Mouse (Mus musculus): ENCODE results near the gene Slc38a5.
A peak's percentile ranks its signal among the peaks of the same experiment; 100 is the strongest.

The Slc38a5 gene

DNA sequence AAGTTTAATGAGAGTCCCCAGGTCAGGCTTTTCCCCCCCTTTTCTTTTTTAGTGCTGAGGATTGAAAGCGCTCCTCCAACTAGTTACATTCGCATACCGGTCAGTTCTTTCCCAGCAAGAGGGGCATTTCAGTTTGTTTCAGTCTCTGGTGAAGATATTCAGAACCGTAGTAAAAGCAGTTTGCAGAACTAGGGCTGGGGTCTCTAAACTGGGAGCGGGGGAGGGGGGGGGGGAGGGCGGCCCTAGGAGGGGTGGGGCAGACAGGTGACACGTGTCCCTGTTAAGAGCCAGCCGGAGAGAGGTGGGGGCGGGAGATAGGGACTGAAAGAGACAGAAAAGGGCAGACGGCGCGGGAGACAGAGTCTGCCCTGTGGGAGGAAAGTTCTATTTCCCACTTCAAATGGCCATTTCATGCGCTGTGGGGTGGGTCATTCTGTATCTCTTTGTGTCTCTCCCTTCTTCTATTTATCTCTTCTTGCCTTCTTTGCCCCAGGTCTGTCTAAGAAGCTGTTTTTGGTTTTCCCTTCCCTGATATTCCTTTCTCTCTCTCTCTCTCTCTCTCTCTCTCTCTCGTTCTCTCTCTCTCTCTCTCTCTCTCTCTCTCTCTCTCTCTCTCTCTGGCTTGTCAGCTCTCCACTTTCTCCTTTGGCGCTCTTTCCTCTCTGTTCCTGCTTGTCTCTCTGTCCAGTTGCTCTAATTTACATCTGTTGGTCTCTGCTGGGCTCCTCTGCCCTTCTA, at the start of gene Slc38a5:
Slc38a5 (plus strand) TSS at position 51 of the 738 bp plus-strand sequence.
- no peak for DNase-seq (ENCODE audit: extremely low spot score)

DNA sequence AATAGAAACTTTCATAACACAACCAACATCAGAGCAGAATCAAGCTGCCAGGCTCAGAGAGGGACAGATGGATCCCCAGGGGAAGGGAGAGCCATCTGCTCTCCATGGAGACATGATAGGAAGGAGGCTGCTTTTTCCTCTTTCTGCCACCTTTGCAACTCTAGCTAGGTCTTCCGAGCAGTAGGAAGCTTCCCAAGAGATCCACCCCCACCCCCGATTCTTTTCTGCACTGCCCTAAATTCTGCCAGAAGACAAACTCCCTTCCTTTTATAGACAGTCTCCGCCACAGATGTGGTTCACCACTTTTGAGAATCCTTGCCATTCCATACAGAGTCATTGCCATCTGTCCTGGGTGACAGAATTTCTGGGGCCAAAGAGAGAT, 48.6 kb upstream of the Slc38a5 start:
- no peak for DNase-seq (ENCODE audit: extremely low spot score)

DNA sequence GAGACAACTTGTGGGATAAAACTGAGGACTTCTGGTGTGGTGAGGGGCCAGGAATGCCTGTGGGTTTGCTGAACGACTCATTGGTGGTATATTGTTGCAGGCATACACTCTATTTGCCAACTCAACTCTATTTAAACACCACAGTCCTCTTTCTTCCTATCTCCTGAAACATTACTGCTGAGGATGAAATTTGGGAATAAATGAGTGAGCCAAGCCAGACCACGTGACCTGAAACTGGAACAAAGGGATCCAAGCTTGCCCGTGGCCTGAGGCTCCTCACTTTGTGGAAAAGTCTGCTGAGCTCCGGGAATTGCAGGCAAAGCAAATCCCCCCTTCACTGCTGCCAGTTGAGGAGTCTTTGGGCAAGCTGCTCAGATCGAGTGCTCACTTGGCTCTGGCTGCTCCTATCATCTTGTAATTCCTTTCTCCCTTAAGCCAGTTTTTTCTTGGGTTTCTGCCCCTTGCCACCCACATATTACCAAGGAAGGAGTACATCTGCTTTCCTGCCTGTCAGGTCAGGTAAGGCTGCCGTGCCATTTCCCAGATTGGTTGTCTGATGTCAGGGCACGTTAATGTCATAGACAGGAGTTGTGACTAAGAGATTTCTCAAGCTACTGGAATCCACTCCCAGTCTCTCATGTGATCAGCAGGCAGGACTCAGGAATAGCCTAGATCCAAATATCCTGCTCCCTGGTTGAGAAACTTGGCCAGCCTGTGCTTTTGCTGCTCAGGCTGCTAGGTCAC, 48.1 kb upstream of the Slc38a5 start:
- no peak for DNase-seq (ENCODE audit: extremely low spot score)

DNA sequence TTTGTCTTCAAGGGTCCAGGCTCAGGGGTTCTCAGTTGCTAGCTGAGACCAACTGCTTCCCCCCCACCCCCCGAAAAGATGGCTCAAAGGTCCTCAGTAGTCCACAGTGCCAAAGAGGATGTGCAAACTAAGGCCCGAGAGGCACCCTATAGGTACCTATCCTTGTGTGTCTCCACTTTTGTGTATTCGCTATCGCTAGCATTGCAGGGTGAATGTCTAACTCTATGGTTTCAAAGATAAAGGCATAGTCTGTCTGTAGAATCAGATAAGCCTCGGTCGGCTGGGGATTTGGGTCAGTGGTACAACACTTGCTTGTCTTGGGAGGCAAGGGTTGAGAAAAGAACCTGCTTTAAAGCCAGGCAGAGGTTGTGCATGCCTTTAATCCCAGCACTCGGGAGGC, 47.5 kb upstream of the Slc38a5 start:
- no peak for DNase-seq (ENCODE audit: extremely low spot score)

DNA sequence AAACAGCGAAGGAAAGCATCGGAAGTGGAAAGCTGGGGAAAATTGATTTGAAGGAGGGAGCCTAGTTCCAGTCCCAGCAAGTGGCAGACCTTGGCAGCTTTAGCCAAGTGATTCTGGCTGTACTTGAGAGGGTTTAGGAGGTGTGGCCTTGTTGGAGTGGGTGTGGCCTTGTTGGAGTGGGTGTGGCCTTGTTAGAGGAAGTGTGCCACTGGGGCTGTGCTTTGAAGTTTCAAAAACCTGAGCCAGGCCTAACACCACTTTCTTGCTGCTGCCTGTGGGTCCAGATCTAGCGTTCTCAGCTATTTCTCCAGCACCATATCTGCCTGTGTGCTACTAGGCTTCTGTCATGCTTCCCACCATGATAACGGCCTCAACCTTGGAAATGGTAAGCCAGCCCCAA, 40.7 kb upstream of the Slc38a5 start:
- no peak for DNase-seq (ENCODE audit: extremely low spot score)

DNA sequence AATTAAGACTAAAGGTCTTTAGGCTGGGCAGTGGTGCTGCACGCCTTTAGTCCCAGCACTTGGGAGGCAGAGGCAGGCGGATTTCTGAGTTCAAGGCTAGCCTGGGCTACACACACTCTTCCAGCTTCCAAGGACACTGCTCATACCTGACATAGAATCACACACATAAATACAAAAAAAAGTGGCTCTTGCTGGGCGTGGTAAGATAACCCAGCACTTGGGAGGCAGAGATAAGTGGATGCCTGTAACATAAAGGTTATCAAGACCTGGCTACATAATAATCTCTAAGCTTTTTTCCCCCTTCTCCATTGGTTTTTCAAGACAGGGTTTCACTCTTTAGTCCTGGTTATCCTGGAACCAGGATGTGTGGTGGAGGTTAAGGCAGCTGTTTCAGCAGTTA, 37.3 kb upstream of the Slc38a5 start:
- DNase-seq (ENCODE audit: extremely low spot score) = no peak

DNA sequence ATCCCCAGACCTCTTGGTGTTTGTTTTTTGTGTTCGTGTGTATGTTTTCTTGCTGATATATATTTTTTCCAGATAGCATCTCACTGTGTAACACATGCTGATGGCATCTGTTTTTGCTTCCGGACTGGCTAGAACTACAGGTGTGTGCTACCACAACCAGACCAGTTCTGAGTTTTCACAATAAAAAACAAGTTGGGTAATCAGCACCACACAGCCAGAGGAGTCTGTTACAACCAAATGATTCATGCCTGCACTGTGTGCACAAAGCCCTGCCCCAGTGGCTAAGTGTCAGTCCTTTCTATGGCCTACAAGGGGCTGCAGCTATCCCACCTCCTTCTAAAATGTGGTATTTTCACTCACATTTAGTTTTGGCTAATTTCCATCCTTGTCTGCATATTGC, 34.2 kb upstream of the Slc38a5 start:
- DNase-seq (ENCODE audit: extremely low spot score) = no peak

DNA sequence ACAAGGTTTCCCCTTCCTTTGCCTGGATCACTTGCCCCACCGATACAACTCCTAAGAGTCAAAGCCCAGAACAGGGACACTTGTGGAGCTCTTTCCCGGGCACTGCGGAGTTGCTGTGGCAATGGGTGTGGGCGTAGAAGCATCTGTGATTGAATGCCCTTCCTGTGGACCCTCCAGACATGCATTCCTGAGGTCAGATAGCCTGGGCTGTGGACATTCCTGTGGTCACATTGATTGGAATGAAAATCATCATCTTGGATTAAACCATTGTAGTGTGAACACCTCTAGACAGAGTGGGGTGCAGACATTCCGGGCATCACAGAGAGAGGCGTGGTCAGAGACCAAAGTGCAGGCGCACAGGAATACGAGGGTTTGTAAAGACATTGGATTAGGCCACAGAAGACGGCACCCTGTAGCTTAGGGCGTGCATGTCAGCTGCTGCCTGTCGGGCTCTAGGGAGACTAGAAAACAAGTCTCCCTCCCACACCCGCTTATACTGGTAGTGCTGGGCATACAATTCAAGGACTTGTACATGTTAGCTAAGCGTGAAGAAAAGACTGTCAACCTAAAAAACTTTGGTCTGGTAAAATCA, 32.0 kb upstream of the Slc38a5 start:
- no peak for DNase-seq (ENCODE audit: extremely low spot score)

DNA sequence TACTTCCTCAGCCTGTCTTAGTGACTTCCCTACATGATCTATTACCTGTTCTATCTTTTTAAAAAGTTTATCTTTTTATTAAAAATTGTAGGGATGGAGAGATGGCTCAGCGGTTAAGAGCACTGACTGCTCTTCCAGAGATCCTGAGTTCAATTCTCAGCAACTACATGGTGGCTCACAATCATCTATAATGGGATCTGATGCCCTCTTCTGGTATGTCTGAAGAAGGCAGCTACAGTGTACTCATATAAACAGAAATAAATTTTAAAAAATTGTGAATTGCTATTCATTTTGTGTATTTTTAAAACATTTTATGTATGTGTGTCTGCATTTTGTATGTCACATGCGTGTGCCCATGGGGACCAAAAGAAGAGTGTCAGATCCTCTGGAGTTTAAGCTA, 23.3 kb upstream of the Slc38a5 start:
- no peak for DNase-seq (ENCODE audit: extremely low spot score)

DNA sequence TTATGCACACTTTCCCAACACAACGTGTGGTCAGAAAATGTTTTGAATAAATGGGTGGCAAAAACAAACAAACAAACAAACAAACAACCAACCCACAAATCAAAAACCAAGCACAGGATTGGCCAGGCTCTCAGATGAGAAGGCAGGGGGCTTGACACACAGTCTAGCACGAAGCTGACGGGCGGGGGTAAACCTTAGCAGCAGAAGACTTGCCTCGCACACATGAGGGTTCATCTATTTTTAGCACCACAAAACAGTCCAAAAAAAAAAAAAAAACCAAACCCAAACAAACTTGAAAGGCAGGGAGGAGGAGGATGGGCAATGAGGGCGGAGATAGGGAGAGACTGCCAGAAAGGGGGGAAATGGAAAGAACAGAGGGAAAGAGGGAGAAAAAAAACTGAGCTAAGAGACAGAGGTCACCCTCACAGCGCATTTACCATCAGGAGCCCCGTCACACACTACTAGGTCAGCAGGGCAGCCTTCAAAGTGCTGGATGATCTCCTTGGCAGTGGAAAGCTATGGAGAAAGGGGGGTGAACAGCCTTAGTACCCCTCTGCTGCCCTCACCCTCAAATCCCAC, 22.3 kb upstream of the Slc38a5 start:
- DNase-seq (ENCODE audit: extremely low spot score) = no peak

DNA sequence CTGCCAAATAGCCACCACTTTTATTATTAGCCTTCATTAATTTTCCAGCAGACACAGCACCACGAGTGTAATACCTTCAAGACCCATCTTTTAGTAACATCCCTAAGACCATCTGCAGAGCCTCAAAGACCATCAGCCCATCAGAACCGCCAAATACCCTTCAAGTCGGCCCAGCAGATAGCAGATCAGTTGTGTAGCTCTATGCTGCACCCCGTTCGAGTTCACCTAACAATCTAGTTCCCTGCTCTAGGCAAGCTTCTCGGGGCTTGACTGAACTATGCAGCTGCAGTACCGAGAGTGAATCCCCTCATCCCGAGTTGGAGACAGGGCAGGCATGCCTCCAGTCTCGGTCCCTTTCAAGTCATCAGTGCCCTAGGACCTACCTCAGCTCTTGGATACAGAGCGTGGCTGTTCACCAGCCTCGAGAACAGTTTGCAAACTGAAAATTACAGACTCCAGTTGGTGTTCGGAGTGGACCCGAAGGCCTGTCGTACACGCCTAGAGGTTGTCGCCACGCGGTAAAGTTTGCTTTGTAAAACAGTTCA, 19.1 kb upstream of the Slc38a5 start:
- no peak for DNase-seq (ENCODE audit: extremely low spot score)

DNA sequence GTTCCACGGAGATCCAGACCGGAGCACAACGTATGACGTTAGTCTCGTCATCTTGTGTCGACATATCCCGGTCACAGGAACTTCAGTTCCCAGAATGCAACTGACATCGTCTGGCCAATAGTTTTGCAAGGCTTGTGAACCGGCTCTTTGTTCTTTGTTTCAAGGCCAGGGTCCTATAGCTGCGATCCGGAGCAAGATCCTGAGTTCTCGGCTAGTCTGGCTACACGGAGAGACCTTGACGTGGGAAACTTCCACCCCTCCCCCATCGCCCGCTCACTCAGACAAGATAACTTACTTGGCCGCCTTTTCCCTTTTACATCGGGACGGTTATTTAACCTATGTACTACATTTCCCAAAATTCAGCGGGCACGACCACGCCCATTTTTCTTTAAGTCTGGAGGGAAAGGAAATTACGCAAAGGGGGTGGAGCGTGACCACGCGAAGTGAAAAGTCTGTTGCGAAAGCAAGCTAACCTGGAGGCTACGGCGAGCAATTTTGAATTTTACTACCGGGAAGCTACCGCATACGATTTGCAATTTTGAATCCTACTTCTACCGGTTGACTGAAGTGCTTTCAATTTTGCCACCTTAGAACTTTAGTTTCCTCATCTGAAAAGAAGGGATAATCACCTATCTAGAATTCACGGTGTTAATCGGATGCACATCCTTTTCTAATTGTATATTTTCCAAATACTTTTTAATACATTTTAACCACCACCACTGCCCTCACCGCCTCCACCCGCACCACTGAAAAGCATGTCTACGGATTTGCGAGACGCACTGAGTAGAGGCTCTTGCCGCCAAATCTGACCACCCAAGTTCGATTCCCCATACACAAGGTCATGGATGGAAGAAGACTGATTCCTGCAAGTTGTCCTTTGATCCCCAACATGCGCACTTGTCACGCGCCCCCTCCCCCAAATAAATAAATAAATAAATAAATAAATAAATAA, 18.3 kb upstream of the Slc38a5 start, which contains the start of gene Ftsj1:
Ftsj1 (minus strand) TSS at position 73 of the 952 bp plus-strand sequence.
- peak; percentile 80 for DNase-seq (ENCODE audit: extremely low spot score)

DNA sequence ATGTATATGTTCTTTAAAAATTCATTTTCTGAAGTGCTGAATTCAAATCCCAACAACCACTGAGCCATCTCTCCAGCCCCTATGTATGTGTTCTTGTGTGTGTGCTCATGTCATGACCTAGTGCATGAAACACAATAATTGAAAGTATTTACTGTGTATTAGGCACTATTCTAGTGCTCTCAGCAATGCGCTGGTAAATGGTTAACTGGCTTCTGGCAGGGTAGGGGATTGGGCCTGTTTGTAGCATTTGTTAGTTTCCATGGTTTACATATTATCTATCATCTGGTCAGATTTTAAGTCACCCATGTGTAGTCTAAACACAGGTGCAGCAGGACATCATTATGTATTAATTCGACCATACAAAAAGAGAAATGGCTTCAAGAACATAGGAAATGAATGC, 17.2 kb upstream of the Slc38a5 start:
- DNase-seq (ENCODE audit: extremely low spot score) = no peak

DNA sequence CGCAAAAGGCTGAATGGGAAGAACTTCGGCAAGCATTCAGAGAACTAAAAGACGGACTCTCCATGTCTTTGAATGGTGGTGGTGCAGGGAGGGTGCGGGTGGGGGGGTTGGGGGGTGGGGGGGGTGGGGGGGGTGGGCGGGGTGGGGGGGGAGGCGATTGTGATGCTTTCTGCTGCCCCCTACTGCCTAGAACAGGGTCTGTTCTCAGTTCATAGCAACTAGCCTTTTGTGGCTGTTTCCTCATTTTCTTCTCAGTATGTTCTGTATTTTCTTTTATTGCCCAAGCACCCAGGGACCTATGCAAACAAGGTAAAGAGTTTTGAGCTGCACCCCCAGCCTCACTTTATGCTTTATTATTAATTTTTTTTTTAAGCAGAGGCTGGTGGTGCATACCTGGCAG, 15.1 kb upstream of the Slc38a5 start:
- DNase-seq (ENCODE audit: extremely low spot score) = no peak

DNA sequence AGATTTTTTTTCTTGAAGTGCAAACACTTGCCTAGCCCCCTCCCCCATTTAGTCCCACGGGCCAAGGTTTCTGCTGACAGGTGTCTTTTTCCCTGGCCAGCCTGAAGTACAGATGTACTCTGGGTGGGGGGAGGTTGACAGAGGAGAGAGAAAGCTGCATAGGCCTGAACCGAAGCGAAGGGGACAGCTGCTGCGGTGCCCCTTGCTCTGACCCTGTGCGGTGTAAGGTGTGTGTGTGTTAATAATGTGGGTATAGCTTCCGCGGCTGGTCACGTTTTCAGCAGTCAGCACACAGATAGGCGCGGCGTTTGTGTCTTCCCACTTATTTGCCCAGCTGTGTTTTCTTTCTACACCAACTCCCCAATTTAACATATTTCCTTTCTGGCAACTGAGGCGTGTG, 11.5 kb upstream of the Slc38a5 start:
- DNase-seq (ENCODE audit: extremely low spot score) = no peak

DNA sequence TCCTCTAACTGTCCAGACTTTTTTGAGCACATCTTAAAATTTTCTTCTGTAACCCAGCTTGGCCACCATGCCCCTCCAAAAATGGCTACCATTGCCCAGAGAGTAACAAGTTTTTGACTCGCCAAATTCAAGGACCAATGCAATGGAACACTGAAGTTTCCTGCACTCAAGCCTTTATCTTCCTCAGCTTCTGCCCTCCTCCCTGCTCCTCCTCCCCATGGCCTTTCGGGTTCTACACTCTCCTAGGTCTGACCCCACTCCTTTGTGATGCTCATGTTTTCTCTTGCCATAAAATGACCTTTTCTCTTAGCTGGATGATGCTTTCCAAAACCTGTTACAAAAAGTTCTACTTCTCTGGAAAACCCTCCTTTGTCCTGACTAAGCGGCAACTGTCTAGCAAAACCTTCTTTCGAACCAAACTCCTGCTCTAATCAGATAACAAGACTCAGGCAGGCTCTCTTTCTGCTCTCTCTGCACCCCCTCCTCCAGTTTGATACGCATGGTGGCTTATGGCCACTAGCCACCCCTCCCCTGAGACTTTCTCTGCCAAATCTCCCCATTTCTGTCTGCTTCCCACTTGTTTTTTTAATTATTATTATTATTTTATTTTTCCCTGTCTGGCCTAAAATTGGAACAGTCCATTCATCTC, 7.7 kb upstream of the Slc38a5 start:
- no peak for DNase-seq (ENCODE audit: extremely low spot score)

DNA sequence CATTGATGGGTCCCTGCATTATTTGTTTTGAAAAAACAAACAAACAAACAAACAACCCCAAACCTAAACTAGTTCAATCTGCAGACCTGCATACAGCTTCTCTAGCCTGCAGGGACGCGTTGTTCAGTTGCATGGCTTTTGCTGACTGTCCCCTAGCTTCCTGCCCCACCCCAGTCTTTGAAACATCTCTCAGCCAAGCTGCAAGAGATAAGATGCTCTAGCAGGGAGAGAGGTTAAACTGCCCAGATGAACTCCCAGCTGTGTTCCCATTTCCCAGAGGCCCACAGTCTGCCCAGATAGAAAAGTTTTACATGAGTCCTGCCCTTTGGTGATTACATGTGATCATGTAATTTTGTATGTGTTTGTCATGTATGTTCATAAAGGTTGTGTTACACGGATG, 6.7 kb upstream of the Slc38a5 start:
- DNase-seq (ENCODE audit: extremely low spot score) = no peak

DNA sequence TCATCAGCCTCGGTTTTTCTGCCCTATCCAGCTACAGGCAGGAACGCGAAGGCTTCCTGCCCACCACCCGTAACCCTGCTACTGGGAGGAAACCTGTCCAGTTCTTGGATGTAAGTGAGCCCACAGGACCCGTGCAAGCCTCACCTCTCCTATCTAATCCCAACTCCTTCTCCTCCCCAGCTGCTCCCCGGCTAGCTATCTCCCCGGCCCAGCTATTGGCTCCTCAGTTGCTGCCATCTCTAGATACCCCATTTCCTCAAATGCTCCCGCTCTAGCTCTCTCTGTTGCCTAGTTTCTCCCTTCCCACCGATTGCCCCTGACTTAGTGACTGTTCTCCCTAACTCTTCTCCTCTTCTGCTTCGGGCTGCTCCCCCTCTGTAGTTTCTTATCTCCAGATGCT, 1.1 kb downstream of the Slc38a5 start:
- no peak for DNase-seq (ENCODE audit: extremely low spot score)

DNA sequence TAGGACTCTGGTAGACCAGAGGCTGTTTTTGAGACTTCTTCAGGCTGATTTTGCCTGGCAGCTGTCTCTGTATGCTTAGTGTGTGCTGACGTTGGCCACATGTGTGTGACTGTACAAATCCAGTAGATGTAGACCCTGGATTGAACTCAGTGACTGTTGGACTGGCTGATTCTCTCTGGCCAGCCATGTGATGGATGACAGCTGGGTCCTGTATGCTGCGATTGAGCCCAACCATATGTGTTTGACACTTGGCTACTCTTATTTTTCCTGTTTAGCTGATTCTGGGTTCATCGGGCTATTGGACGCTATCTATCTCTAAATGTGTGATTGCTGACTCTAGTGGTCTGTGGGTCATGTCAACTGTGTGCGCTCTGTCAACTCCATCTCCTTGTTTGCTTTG, 3.1 kb downstream of the Slc38a5 start:
- DNase-seq (ENCODE audit: extremely low spot score) = no peak

DNA sequence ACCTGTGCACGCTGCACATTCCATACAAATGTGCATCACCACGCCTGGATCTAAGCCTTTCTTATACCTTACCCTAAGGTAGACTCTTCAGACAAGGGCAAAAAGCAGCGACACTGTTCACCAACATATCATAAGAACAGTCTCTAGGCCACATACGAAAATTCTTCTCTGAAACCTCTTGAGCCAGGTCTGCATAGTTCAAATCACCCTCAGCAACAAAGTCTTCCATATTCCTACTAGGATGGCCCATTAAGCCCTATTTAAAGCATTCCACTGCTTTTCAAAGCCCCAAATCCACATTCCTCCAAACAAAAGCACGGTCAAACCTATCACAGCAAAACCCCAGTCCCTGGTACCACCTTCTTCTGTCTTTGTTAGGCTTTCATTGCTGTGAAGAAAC, 17.7 kb downstream of the Slc38a5 start:
- DNase-seq (ENCODE audit: extremely low spot score) = no peak

DNA sequence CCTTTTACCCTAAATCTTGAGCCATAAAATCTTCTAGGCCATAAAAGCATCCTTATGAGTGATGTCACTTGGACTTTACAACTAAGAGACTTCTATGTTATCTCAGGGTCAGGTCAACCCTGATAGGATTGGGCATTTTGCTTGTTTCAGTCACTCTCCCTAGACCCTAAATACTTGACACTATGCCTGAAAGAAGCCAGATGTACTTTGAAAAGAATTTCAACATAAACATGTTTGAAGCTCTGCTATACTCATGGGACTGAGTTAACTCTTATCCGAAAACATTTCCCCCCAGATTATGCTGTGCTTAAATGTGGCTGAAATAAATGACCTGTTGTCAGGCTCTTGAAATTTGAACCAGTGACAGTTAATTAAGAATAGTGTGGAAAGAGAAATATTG, 38.4 kb downstream of the Slc38a5 start:
- no peak for DNase-seq (ENCODE audit: extremely low spot score)
